Mouse (Mus musculus): ENCODE measurements at regions not wholly inside any gene's neighbourhood (a gene's known extent, or its start where the extent isn't known, plus 50 kb on each side); places are given as distances from the start of the nearest gene placed in this dataset.

GRCm38 (mm10) chr1:61524886-61525285 lies 113.7 kb upstream of the Pard3b start:
- H3K4me1 ChIP-seq, result peaks cover 13% of the 10 kb centered on the region; the same call in 1 of the 2 replicates
- no peak for ATAC-seq (ENCODE audit: low FRiP score)
- no peaks in the 10 kb centered on the region for H3K36me3 ChIP-seq (replicated peaks)
- 57% methylated on average over 1 of the region's 1 CpGs for WGBS
- no peak overlapping the region for H3K9ac ChIP-seq
- H3K27me3 ChIP-seq, result no peaks in the 10 kb centered on the region
- no peak overlapping the region for H3K4me3 ChIP-seq (replicated peaks)
- no peak overlapping the region for H3K27ac ChIP-seq
- no peaks in the 10 kb centered on the region for H3K9me3 ChIP-seq
- H3K4me2 ChIP-seq, result no peak overlapping the region

DNA sequence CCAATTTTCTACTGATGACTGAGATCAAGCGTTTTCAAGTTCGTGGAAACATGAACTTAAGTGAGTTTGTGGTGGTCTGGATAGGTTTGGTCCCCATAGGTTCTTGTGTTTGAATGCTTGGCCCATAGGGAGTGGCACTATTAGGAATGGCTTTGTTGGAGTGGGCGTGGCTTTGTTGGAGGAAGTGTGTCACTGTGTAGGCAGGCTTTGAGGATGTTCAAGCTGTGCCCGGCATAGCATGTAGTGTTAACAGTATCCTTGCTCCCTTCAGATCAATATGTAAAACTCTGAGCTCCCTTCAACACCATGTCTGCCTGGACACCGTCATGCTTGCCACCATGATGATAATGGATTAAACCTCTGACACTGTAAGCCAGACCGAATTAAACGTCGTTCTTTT lies 112.7 kb upstream of the Pard3b start:
- Histone ChIP-seq H3K4me2 (no peak overlapping the region), H3K4me1 (peaks cover 21% of the 10 kb centered on the region), H3K27me3 (no peaks in the 10 kb centered on the region), H3K36me3 (replicated peaks) (no peaks in the 10 kb centered on the region), H3K9me3 (no peaks in the 10 kb centered on the region), H3K27ac (no peak overlapping the region), H3K4me3 (replicated peaks) (no peak overlapping the region), H3K9ac (no peak overlapping the region)
- WGBS, result 92% methylated on average over 8 of the region's 8 CpGs
- ATAC-seq (ENCODE audit: low FRiP score), result no peak

DNA sequence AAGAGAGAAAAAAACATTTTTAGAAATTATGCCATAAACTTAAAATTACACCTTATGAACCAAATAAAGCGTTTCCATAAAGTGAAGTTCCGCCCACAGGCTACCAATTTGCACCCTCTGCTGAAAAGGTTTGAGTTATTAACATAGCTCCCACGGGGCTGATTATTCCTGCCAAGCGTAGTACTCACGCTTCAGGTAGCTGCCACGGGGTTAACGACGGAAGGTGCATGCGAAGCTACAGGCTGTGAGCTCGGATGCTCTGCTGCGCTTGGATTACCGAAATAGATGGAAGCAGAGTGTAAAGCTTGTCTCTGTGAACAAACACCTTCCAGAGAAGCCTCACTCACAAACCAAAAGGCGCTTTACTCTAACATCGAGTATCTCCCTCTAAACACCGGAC lies 109.9 kb upstream of the Pard3b start:
- H3K36me3 ChIP-seq (replicated peaks), result no peaks in the 10 kb centered on the region
- H3K9ac ChIP-seq, result no peak overlapping the region
- H3K9me3 ChIP-seq, result no peaks in the 10 kb centered on the region
- H3K27me3 ChIP-seq, result no peaks in the 10 kb centered on the region
- H3K27ac ChIP-seq, result no peak overlapping the region
- no peak overlapping the region for H3K4me2 ChIP-seq
- no peak for ATAC-seq (ENCODE audit: low FRiP score)
- H3K4me3 ChIP-seq (replicated peaks), result no peak overlapping the region
- peaks cover 34% of the 10 kb centered on the region for H3K4me1 ChIP-seq
- WGBS, result 78% methylated on average over 15 of the region's 15 CpGs

- no peaks in the 10 kb centered on the region for H3K36me3 ChIP-seq (replicated peaks)
- 19% methylated on average over 3 of the region's 3 CpGs for WGBS
- no peak for ATAC-seq (ENCODE audit: low FRiP score)
- peak overlapping the region; percentile 42 for H3K27ac ChIP-seq
- no peaks in the 10 kb centered on the region for H3K27me3 ChIP-seq
- no peak overlapping the region for H3K9ac ChIP-seq
- peaks cover 34% of the 10 kb centered on the region for H3K4me1 ChIP-seq
- no peak overlapping the region for H3K4me2 ChIP-seq
- H3K4me3 ChIP-seq (replicated peaks), result no peak overlapping the region
- no peaks in the 10 kb centered on the region for H3K9me3 ChIP-seq
Measured at GRCm38 (mm10) chr1:61530166-61530565, 108.5 kb upstream of the Pard3b start.

DNA sequence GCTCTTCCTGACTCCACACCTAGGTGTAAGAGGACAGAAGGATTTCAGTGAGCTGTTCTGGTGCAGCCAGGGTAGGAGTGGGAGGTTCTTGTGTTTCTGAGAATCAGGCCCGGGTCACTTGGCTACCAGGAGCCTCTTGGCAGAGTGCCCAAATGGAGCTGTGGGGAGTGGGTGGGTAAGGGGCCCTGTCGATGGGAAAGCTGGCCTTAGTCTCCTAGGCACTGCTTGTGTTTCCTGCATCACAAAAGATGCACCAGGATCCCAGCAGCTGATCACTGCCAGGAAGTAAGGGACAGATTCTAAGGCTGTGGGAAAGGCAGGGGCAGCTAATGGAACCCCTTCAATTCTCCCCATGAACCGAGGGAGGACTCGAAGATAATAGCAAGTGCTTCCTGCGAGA lies 107.1 kb upstream of the Pard3b start:
- Histone ChIP-seq H3K4me2 (no peak overlapping the region), H3K4me1 (peaks cover 34% of the 10 kb centered on the region), H3K27ac (peak overlapping the region; percentile 73; the same call in 1 of the 2 replicates), H3K9me3 (no peaks in the 10 kb centered on the region), H3K4me3 (replicated peaks) (no peak overlapping the region), H3K9ac (no peak overlapping the region; the same call in 1 of the 2 replicates), H3K27me3 (no peaks in the 10 kb centered on the region), H3K36me3 (replicated peaks) (no peaks in the 10 kb centered on the region)
- ATAC-seq (ENCODE audit: low FRiP score), result peak; percentile 79
- 18% methylated on average over 5 of the region's 5 CpGs for WGBS

DNA sequence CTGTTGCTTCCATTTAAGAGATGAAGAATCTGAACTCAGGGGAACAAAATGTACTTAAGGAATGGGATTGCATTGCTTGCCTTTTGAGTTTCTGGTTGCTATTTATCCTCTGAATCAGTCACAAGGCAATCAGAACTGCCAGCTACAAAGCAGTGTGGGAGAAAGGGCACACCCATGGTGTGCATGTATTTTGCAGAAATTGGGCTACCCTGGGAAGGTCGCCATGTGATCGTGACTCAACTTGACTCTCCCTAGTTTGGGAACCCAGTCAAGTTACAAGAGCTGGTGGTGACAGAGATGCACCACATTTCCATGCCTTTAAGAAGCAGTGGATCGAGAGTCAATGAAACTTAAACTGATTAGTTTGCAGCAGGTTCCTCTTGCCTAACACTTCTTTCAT lies 98.5 kb upstream of the Pard3b start:
- H3K36me3 ChIP-seq (replicated peaks), result no peaks in the 10 kb centered on the region
- H3K4me3 ChIP-seq (replicated peaks), result no peak overlapping the region
- no peaks in the 10 kb centered on the region for H3K9me3 ChIP-seq
- 40% methylated on average over 3 of the region's 3 CpGs for WGBS
- no peak overlapping the region for H3K27ac ChIP-seq
- H3K9ac ChIP-seq, result no peak overlapping the region
- no peak overlapping the region for H3K4me2 ChIP-seq
- no peaks in the 10 kb centered on the region for H3K4me1 ChIP-seq
- no peaks in the 10 kb centered on the region for H3K27me3 ChIP-seq
- ATAC-seq (ENCODE audit: low FRiP score), result no peak

- Histone ChIP-seq H3K9me3 (no peaks in the 10 kb centered on the region), H3K36me3 (replicated peaks) (no peaks in the 10 kb centered on the region), H3K4me3 (replicated peaks) (no peak overlapping the region), H3K4me2 (no peak overlapping the region), H3K27me3 (no peaks in the 10 kb centered on the region), H3K4me1 (no peaks in the 10 kb centered on the region), H3K9ac (no peak overlapping the region), H3K27ac (no peak overlapping the region)
- WGBS, result 97% methylated on average over 4 of the region's 4 CpGs
- no peak for ATAC-seq (ENCODE audit: low FRiP score)
Measured at GRCm38 (mm10) chr1:61541166-61541565, 97.5 kb upstream of the Pard3b start.

- no peak for ATAC-seq (ENCODE audit: low FRiP score)
Measured at GRCm38 (mm10) chr1:61552577-61553517, 85.8 kb upstream of the Pard3b start.

GRCm38 (mm10) chr1:61559514-61559913 lies 79.1 kb upstream of the Pard3b start:
- Histone ChIP-seq H3K4me2 (no peak overlapping the region), H3K36me3 (replicated peaks) (no peaks in the 10 kb centered on the region), H3K9ac (no peak overlapping the region), H3K27me3 (no peaks in the 10 kb centered on the region), H3K4me1 (no peaks in the 10 kb centered on the region), H3K4me3 (replicated peaks) (no peak overlapping the region), H3K9me3 (no peaks in the 10 kb centered on the region), H3K27ac (no peak overlapping the region)
- 68% methylated on average over 2 of the region's 2 CpGs for WGBS
- no peak for ATAC-seq (ENCODE audit: low FRiP score)

More at GRCm38 (mm10) chr1:61552577-61553517, 85.8 kb upstream of the Pard3b start:
- Histone ChIP-seq H3K36me3 (replicated peaks) (no peaks in the 10 kb centered on the region), H3K27me3 (no peaks in the 10 kb centered on the region), H3K27ac (0 out of 2 replicates have a peak overlapping the region, but pooled peaks have one; percentile 31), H3K4me3 (replicated peaks) (no peak overlapping the region), H3K4me1 (peaks cover 6% of the 10 kb centered on the region; the same call in 1 of the 2 replicates), H3K9ac (no peak overlapping the region), H3K4me2 (no peak overlapping the region), H3K9me3 (no peaks in the 10 kb centered on the region)
- 77% methylated on average over 21 of the region's 21 CpGs for WGBS

DNA sequence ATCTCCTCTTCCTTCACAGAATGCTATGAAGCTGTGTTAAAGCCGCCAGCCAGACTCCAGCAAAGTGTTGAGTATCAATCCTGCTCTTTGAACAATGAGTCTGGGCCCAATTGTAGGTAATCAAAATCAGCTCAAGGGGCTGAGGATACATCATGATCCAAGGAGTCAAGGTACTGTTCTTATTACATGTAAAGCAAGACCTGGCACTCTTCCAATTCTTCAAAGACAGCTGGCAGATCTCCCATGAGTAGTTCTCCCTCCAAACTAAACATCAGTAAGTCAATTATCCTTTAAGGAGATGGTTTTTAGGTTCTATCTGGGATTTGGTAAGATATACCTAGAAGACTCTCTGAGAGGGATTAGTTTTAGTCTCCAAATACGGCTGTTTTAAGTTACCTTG lies 76.5 kb upstream of the Pard3b start:
- ATAC-seq (ENCODE audit: low FRiP score), result no peak
- 81% methylated on average over 2 of the region's 2 CpGs for WGBS
- no peaks in the 10 kb centered on the region for H3K9me3 ChIP-seq

DNA sequence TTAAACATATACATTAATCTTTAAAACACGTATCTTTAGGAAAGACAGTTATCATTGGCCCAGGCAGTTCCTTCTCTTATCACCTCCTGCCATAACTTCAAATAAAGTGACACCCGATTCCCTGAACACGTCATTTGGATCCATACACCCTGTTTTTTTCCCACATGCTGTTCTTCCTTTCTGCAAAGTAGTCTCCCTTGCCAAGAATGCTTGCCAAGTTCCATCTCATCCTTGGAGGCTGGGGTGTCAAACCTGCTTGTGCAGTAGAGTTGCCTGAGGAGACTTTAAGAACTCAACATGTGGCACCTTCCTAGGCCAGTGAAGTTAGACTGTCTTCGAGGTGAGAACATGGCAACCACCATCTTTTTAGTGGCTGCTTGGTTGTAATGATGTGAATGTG lies 73.2 kb upstream of the Pard3b start:
- 84% methylated on average over 4 of the region's 4 CpGs for whole genome bisulfite sequencing
- Histone ChIP-seq H3K9me3 (no peaks in the 10 kb centered on the region), H3K4me3 (replicated peaks) (no peak overlapping the region), H3K4me2 (no peak overlapping the region), H3K27me3 (no peaks in the 10 kb centered on the region), H3K27ac (no peak overlapping the region), H3K4me1 (no peaks in the 10 kb centered on the region), H3K9ac (no peak overlapping the region), H3K36me3 (replicated peaks) (no peaks in the 10 kb centered on the region)
- ATAC-seq (ENCODE audit: low FRiP score), result no peak

More for the DNA sequence above, 76.5 kb upstream of the Pard3b start:
- Histone ChIP-seq H3K4me3 (replicated peaks) (no peak overlapping the region), H3K27me3 (no peaks in the 10 kb centered on the region), H3K4me2 (no peak overlapping the region), H3K9ac (no peak overlapping the region), H3K36me3 (replicated peaks) (no peaks in the 10 kb centered on the region), H3K4me1 (no peaks in the 10 kb centered on the region), H3K27ac (no peak overlapping the region)

DNA sequence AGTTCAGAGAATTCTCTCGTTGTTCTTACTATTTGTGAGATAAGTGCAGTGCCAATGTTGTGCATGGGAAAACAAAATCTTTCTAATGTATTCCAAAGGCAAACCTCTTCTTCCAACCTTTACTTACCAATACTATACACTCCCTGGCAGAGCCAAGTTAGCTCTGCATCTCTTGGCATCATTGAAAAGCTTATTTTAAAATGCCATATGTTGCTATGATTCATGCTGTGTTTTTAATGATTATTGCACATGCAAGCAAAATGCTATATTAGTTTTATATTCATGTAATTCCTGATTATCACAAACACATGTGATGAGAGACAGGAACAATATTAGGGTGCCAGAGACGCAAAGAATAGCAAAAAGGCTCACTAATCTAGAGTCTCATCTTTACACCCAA lies 64.3 kb upstream of the Pard3b start:
- H3K4me2 ChIP-seq, result no peak overlapping the region
- no peak overlapping the region for H3K27ac ChIP-seq
- 87% methylated on average over 2 of the region's 2 CpGs for WGBS
- H3K36me3 ChIP-seq (replicated peaks), result no peaks in the 10 kb centered on the region
- no peaks in the 10 kb centered on the region for H3K9me3 ChIP-seq
- H3K27me3 ChIP-seq, result no peaks in the 10 kb centered on the region
- H3K4me3 ChIP-seq (replicated peaks), result no peak overlapping the region
- no peaks in the 10 kb centered on the region for H3K4me1 ChIP-seq
- no peak overlapping the region for H3K9ac ChIP-seq
- no peak for ATAC-seq (ENCODE audit: low FRiP score)

- Histone ChIP-seq H3K4me2 (no peak overlapping the region), H3K36me3 (replicated peaks) (no peaks in the 10 kb centered on the region), H3K27me3 (no peaks in the 10 kb centered on the region), H3K27ac (no peak overlapping the region), H3K9me3 (no peaks in the 10 kb centered on the region), H3K4me1 (no peaks in the 10 kb centered on the region), H3K4me3 (replicated peaks) (no peak overlapping the region), H3K9ac (no peak overlapping the region)
- WGBS, result 89% methylated on average over 4 of the region's 4 CpGs
- ATAC-seq (ENCODE audit: low FRiP score), result no peak
Measured at GRCm38 (mm10) chr1:61576758-61577157, 61.9 kb upstream of the Pard3b start.
